Mouse (Mus musculus): ENCODE data around the gene Ccdc188. TPM values are rescaled to one million over a fixed set of nuclear protein-coding genes. Genes with fewer than 3 reads are reported as not detected.

Ccdc188 gene
- total RNA-seq, 4 experiments from 2014 or later, result not detected

GRCm38 (mm10) chr16:18234671-18235388 is 17.2 kb downstream of the Ccdc188 start, which contains the start of gene Zdhhc8:
Gene Zdhhc8, minus strand, starts transcription at chr16:18235136.
- DNase-seq (ENCODE audit: low spot score in 2 of 2), result peak; percentile 59 to 69

GRCm38 (mm10) chr16:18235389-18236065 is 17.8 kb downstream of the Ccdc188 start:
- DNase-seq (ENCODE audit: low spot score in 2 of 2), result peak; percentile 45 to 53

DNA sequence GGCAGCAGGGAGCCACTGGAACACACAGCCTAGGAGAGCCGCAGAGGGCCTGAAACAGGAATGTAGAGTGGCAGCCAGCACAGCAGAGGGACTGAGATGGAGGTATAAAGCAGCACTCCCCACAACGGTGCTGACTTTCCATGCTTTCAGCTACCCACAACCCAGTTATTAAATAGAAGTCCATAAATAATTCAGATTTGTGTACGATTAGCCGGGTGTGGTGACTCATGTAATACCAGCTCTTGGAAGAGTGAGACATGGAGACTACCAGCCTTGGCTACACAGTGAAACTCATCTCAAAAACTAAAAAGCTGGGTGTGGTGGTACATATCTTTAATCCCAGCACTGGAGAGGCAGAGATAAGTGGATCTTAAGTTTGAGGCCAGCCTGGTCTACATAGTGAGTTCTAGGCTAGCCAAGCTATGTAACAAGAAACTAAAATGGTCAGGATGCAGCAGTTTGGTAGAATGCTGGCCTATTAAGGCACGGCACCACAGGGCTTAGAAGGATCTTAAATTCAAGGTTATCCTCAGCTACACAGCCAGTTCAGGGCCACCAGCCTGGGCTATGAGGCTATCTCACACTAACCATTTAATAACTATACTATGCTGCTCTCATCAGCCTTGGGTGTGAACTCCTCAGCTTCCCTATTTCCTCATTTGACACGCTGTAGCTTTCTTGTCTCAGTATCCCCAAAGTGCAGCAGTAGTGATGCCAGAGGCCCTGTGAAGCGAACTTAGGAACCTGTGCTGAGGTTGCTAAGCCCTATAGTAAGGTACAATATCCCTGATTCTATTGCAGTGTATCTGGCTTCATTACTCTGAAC is 19.2 kb downstream of the Ccdc188 start:
- DNase-seq (ENCODE audit: low spot score in 2 of 2), result no peak

- DNase-seq (ENCODE audit: low spot score in 2 of 2), result no peak
These were observed 23.9 kb downstream of the Ccdc188 start for GRCm38 (mm10) chr16:18241581-18241980.

GRCm38 (mm10) chr16:18247521-18248399 is 30.1 kb downstream of the Ccdc188 start:
- DNase-seq (ENCODE audit: low spot score in 2 of 2), result no peak

DNA sequence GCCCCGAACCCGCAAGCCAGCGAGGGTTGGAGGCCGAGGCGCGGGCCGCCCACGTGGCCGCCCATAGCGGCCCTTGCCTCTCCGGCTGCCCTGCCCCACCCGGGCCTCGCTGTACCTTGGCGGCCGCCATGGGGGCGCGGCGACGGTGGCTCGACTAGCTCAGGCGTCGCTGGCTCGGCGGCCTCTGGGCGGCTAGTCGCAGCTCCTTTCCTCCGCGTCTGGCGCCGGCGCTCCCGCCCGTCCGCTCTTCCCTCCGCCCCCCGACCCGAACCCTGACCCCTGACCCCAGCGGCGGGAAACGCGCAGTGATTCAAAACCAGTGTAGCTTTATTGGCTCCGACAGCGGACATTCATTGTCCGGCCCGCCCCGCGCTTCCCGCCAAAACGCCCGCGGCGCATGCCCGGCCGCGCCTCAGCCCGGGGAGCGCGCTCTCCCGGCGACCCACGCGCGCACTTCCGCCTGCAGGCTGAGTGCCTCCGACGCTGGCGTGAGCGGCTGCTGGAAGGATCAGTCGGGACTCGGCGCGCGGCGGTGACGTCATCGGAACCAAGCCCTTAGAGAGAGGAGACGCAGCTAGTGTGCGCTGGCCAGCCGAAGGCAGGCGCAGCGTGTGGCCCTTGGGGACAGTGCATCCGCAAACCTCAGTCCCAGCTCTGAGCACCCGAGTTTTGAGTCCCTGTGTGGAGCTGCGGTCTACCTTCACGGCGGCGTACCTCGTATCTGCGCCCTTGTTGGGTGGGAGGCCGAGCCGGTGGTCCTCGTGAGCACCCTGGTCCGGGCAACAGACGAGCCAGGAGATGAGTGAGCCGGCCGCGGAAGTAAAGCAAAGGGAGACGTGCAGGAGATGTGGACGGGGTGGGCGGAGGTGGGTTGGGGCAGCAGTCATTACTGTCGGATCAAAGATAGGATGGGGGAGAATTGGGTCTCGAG is 31.0 kb downstream of the Ccdc188 start, which contains the start of the genes Trmt2a and Ranbp1:
Gene Trmt2a, plus strand, starts transcription at position 247 of the 931 bp plus-strand sequence.
Gene Ranbp1, minus strand, starts transcription at position 300 of the 931 bp plus-strand sequence.
- peak; percentile 96 to 98 for DNase-seq (ENCODE audit: low spot score in 2 of 2)

DNA sequence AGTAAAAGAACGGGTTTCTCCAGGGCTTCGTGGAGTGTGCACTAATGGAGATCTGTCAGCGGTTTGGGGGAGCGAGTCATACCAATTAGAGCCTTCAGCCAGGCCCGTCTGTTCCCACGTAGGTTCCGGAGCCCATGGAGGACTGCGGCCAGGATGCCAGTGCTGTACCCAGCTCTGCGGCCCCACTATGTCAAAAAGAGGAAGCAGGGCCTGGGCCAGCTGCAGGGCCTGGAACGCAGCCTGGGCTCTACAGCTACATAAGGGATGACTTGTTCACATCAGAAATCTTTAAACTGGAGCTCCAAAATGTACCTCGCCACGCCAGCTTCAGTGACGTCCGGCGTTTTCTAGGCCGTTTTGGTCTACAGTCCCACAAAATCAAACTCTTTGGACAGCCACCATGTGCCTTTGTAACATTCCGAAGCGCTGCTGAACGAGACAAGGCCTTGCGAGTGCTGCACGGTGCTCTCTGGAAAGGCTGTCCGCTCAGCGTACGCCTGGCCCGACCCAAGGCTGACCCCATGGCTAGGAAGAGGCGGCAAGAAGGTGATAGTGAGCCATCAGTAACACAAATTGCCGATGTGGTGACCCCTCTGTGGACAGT is 31.8 kb downstream of the Ccdc188 start:
- no peak for DNase-seq (ENCODE audit: low spot score in 2 of 2)

DNA sequence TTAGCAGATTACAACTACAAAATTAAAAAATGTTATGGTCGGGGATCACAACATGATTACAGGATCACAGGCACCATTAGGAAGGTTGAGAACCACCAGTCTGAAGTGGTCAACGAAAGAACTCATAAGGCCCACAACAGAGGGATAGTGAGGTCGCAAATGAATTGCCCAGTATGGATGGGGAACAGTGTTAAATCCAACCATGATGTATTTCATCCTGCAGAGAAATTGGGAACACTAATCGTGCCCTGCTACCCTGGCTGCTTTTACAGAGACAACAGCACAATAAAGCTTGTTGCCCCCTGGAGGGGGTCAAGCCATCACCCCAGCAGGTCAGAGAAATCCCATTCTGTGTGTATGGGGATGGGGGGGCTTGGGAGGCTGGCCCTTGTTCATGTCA is 32.6 kb downstream of the Ccdc188 start:
- no peak for DNase-seq (ENCODE audit: low spot score in 2 of 2)

GRCm38 (mm10) chr16:18250828-18251790 is 33.4 kb downstream of the Ccdc188 start:
- DNase-seq (ENCODE audit: low spot score in 2 of 2), result no peak

- no peak for DNase-seq (ENCODE audit: low spot score in 2 of 2)
These were observed 35.1 kb downstream of the Ccdc188 start for GRCm38 (mm10) chr16:18252736-18253135.

DNA sequence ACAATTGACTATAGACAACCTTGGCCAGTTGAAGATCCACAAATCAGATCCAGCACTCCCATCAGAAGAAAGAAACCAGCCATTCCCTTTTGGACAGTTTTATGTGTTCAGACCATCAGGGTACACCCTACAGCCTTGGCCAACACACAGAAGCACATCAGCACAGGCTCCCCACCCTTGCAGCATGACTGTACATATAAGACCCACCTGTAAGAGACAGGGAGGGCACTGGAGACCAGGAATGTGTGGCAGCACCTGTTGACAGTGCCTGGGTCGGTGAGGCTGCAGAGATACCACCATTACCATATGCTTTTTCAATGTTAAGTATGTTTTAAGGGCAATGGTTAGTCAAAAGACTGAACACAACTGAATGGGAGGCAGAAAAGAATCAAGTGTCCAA is 36.2 kb downstream of the Ccdc188 start:
- DNase-seq (ENCODE audit: low spot score in 2 of 2), result no peak

DNA sequence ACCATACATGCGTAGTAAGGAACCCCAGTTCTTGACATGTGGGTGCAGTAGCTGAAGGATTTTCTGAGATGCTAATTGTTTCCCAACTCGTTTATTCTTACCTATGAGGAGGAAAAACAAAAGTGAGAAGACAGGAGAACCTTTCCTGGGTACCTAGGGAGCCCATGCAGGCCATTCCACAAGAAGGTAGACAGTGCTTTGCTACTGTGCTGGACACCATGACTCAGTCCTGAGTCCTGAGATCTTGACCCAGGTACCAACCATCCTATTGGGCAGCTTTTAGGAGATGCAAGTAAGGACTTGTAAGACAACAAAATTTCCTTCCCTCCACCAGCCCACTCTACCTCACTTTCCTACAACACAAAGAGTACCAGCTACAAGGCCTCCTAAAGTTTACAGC is 40.5 kb downstream of the Ccdc188 start, which contains the start of gene Gm49776:
Gene Gm49776, minus strand, starts transcription at position 101 of the 400 bp plus-strand sequence.
- no peak for DNase-seq (ENCODE audit: low spot score in 2 of 2)

- DNase-seq (ENCODE audit: low spot score in 2 of 2), result no peak
These were observed 47.3 kb downstream of the Ccdc188 start for GRCm38 (mm10) chr16:18265024-18265423.

DNA sequence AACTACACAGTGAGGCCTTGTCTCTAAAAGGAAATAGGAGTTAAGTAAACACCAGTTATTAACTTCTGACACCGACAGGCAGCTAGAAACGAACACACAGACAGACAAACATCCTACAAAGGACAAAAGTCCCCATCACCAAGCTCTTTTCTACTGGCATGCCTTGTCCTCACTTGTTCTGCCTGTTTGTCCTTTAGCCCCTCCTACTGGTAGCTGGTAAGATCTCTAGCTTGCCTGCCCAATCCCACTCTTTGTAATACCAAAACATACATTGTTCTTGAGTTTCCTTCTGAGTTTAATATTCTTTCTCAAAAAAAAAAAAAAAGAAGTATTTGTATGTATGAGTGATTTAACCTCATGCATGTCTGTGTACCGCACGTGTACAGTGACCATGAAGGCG is 50.5 kb downstream of the Ccdc188 start:
- no peak for DNase-seq (ENCODE audit: low spot score in 2 of 2)

Data from gastrocnemius, adult 8-10 months (tissue).